Mouse (Mus musculus): ENCODE measurements at regions not wholly inside any gene's neighbourhood (a gene's known extent, or its start where the extent isn't known, plus 50 kb on each side); places are given as distances from the start of the nearest gene placed in this dataset.

DNA sequence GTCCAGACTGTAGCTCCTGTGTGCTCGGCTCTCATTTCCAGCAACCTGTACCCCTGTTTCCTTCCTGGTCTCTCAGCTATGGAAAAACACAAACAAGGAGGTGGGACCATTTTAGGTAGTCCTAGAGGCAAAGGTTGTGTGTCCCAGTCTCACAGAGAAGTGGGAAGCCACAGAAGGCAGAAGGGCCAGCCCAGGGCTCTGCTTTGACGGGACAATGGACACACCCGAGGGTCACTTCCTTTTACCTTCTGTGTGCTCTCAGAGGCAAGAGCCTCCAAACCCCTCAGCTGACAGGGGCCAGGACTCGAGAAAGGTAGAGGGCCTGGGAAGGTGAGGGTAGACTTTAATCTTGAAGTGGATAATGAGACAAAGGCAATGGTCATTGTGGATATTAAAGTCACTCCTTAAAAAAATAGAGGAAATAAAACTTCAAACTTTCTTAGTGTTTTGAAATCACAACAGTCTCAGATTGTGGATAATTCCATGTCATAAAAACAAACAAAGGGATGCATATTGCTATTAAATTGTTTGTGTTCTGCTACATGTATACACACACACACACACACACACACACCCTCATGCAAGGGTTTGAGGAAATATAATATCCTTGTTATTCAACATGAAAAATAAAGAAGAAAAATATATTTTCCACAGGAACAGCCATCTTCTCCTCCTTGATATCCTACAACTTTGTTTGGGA, 195.6 kb upstream of the Spdye4c start:
- no peak for DNase-seq (ENCODE audit: low spot score)

- DNase-seq (ENCODE audit: low spot score), result peak; percentile 95
These were observed 195.0 kb upstream of the Spdye4c start for GRCm38 (mm10) chr2:128396008-128396346.

GRCm38 (mm10) chr2:128401359-128401758, 189.7 kb upstream of the Spdye4c start:
- no peak for DNase-seq (ENCODE audit: low spot score)

DNA sequence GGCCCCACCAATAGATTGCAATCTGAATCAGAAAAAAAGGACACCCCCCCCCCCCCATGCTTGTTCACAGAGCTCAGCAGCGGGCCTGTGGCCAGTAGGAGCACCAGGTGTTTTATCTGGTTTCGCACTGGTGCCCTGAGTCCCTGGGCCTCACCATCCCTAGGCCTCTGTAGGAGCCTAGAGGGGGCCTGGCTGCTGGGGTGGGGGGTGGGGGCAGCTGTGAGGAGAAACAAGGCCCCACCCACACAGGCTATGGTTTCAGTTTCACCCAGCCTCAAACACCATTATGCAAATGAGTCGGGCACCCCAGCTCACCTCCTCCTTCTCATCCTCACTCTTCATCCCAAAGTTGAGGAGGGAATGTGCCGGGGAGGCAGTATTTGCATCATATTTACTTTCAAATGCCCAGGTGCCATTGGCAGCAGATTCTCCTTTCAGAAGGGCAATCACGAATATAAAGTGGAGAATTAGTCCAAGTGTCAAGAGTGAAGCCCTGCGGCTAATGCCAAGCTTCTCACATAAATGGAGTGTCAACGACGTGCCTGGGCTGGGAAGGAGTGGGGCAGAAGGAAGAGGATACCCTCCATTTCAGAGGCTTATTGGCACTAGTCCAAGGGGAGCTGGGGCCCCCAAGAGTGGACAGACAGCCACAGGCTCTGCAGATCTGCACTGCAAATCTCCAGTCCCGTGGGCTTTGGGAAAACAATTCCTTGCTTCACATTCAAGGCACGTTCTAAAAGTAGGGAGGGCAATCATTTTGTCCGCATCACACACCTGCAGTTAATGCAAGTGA, 187.7 kb upstream of the Spdye4c start:
- no peak for DNase-seq (ENCODE audit: low spot score)

GRCm38 (mm10) chr2:128404405-128404804, 186.6 kb upstream of the Spdye4c start:
- no peak for DNase-seq (ENCODE audit: low spot score)

DNA sequence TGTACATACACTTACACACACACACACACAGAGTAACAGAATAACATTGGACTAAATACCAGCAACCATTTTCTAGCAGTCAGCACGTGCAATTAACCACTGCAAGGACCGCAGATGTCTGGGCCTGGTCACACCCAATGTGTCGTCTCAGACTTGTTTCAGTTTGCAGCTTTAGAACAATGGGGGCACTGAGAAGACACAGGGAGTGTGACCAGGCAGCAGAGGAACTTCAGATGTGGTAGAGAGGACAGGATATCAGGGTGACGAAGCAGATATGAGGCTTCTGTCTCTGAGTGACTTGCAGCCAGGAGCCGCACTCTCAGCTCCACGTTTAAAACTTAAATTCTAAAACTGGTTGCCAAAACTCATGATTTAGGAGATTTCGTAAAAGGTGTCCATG, 183.9 kb upstream of the Spdye4c start:
- no peak for DNase-seq (ENCODE audit: low spot score)

DNA sequence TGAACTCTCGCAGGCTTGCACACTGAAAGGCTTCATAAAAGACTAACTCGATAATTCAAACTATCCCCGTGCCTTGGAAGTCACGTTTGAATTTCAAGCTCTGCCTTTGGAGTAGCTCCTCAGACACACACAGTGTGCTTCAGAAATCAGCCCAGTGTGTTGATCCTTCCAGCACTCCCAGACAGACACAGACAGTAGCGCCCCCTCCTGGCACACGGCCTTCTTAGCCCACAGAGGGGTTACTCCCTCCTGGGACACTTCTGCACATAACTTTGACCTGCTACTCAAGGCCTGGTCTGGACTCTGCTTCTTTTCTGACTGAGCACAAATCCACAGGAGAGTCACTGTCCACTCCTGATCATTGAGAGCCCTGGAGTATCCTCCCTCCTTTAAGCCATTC, 182.3 kb upstream of the Spdye4c start:
- DNase-seq (ENCODE audit: low spot score), result peak; percentile 67

GRCm38 (mm10) chr2:128412352-128412751, 178.7 kb upstream of the Spdye4c start:
- peak; percentile 61 for DNase-seq (ENCODE audit: low spot score)

DNA sequence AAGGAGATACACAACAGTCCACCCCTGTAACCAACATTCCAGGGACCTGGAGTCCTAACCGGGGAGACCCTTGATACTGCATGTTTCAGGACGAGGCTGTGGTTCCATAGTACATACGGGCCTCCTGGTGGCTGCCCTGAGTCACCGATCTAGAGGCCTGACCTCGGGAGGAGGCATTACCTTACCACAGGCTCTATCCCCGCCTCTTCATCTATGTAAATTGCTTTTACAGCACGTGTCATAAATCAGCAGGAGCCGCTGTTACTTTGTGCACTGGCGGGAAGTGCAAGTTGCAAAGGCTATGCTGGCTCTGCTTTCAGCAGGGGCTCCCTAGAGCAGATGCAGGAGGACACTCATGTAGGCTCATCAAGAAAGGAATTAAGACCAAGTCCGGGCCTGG, 178.0 kb upstream of the Spdye4c start:
- peak; percentile 22 for DNase-seq (ENCODE audit: low spot score)

DNA sequence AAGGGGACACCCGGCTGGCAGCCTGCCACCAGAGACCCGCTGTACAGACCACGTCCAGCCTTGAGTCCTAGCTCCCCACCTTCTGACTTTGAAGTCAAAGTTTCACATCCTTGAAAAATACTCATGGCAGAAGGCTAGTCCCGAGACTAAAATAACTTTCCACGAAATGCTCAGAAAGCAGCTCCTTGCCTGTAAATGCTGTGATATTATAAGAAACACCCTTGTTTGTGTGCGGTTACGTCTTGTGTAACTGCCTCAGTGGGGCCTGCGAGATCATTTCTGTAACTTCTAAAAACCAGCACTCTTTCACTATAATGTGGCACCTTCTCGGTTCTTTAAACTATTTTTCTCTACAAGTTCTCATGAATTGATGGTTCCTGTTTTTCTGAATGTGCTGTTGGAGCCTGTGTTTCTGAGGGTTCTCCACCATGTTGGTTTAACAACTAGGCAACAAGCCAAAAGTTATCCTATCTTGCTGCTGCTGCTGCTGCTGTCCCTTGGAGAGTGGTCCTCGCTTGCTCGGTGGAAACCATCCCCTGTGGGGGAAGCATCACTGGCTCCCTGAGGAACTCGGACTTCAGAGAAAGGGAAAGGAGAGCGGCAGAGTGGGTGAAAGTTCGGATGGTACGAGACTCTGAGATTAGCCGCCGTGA, 176.3 kb upstream of the Spdye4c start:
- DNase-seq (ENCODE audit: low spot score), result no peak

- DNase-seq (ENCODE audit: low spot score), result peak; percentile 50
These were observed 174.6 kb upstream of the Spdye4c start for GRCm38 (mm10) chr2:128416416-128416815.

DNA sequence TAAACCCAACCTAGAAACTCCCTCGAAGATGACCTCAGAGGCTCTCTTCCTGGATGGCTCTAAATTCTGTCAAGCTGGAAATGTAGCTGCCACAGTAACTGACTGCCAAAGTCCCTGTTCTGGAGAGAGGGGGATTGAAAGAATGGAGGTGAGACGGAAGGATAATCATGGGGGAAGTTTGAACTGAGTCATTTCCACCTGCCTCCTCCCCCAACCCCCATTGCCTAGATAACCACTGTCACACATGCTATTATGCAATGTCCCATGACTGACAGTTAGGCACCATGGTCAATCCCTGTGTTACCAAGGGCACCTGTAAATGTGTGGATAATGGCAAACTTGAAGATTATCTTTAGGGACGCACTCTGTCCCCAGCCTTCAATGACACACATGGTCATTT, 172.0 kb upstream of the Spdye4c start:
- no peak for DNase-seq (ENCODE audit: low spot score)

DNA sequence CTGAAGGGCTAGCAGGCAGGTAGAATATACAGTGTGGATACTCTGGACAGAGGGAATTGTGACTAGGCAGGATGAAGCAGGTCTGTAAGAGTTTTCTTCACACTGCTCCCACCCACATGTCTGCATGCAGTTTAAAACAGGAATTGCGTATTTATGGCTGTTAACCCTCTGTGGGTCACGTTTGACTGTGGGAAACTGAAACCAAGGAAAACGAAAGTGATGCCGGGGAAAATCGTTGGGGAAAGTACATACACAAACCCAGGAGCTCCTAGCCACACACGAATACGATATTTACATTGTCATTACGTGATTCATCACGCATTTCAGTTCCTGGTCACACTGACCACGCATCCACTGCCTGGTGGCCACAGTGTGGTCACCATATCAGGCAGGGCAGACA, 170.6 kb upstream of the Spdye4c start:
- no peak for DNase-seq (ENCODE audit: low spot score)

- no peak for DNase-seq (ENCODE audit: low spot score)
These were observed 168.3 kb upstream of the Spdye4c start for GRCm38 (mm10) chr2:128422677-128423076.

- no peak for DNase-seq (ENCODE audit: low spot score)
These were observed 166.8 kb upstream of the Spdye4c start for GRCm38 (mm10) chr2:128424236-128424635.

DNA sequence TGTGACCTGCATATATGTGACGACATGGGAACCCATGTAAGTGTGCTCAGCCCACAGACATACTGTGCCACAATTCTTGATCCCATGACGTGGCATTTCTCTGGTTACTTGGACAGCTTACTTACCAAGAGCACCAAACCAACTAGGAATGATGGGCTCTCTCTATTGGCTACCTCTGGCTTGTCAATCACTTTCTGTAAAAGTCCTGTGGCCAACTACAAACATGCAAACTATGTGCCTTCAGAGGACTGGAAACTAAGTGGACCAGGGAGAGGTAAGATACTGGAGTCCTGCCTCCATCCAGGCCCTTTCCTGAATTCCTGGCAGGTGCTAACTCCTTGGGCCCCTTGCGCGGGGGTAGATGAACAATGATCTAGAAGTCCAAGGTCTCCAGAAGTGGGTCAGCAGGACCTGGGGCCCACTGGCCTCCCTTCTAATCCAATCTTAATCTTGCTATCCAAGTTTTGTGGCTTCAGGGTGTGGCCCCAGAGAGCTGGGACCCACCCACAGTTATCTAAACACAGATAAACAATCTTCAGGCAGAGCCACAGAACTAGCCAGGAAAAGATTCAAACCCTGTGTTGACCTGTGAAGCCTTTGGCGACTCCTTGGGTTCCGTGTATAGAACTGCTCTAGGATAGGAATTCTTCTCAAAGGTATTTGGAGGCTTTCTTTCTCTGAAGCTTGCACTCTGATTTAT, 163.7 kb upstream of the Spdye4c start:
- no peak for DNase-seq (ENCODE audit: low spot score)

DNA sequence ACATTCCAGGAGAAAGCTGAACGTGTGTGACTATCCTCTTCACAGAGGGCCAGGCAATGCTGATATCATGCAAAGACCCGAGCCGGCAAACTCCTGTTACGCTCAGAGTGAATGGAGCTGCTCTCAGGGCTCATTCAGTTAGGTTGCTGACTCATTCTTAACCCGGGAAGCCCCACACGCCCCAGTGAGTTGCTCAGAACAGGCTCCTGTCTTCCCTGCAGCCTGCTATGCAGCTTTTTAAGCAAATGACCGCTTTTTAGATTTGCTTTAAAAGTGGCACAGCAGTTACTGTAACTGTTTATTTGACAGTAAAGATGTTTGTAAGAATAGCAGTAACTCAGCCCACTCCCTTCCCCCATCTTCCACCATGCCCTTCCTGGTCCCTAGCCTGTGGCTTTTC, 162.9 kb upstream of the Spdye4c start:
- peak; percentile 55 for DNase-seq (ENCODE audit: low spot score)

DNA sequence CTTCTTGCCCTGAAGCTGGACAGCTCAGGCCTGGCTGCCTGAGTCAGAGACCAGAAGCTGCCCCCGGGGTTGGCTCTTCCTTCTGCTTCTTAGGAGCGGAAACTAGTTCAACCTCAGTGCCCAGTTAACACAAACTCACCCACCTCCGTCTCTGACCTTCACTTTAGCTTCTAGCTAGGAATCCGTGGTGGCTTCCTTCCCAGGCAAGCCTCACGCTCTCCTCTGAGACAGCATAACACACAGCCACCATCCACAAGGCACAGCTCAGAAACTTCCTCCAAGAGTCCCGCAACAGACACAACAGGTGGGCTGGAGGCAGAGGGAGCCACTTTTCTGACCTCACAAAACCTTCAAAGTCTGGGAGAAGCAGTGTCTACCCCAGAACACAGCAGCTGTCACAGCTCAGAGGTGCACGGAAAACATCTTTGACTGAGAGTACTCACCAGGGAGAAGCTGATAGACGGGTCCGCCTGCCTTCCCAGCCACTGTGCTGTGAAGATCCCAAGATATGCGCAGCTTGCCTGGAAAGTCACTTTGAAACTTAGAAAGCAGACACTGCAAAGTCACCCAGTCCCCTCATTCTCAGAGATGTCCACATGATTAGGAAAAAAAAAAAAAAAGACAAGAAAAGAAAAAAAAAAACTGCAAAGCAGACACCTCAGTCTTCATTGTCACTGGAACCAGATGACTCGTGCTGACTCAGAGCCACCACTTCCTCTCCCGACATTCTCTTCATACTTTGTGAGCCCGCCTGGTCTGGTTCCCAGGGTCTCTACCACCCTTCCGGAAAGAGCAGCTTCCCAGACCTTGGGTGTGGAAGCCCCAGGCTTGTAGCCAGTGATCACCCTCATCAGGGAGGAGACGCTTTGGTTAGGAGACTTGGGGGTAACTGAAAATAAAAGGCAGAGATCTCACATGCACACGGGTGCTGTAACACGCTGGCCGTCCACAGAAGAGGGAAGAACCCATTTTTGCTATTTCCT, 162.1 kb upstream of the Spdye4c start:
- peak; percentile 62 for DNase-seq (ENCODE audit: low spot score)

DNA sequence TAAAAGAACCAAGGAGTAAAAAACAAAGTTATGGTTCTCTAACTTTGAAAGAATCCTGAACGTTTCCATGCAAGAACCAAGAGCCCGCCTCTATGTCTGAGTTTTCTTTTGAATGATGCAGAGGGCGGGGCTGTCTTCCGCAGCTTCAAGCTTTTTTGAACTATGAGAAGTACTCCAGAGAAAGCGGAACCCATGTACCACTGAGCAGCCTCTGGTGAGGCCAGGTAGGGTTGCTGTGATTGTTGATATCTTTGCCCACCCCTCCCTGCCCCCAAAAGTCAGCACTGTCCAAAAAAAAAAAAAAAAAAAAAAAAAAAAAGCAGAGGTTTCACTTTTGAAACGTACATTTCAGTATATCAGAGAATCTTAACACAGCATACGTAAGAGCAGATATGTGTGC, 161.2 kb upstream of the Spdye4c start:
- no peak for DNase-seq (ENCODE audit: low spot score)

DNA sequence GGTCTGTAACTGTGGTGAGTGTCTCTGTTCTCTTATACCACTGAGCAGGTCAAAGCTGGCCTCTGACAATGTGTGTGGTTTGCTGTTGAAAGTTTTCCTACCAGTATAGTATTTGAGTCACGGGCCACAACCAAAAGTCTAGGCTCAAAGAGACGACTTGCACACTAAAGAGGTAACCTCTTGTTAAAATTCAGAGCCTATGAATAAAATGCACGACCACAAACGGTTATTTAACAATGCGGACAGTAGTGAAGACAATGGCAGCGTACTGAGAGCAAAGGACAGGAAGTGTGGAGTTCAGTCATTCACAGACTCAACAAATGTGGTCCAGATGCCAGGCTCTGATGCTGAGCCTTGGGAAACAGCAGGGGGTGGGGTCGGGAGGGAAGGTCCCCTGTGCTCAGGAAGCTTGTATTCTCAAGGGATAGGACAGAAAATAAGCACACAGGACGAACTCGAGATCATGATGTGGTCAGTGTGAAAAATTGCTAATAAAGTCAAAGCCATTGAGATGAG, 160.2 kb upstream of the Spdye4c start:
- no peak for DNase-seq (ENCODE audit: low spot score)

DNA sequence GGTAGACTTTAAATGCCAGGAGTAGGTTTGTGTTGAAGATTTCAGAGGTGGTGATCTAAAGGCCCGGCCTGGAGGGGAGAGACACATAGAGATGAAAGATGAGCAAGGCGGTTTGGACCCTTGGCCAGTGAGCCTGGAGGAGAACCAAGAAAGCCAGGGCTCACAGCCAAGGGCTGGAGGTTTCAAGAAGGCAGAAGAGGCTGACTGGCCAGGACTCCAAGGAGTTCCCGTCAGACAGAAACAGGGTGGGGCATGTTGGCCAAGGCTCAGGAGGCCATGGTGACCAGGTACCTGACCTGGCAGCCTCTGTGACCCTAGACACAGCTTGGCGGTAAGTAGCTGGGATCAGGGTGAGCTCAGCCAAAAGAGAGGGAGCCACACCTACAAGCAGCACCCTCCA, 159.3 kb upstream of the Spdye4c start:
- DNase-seq (ENCODE audit: low spot score), result peak; percentile 45
